Mouse (Mus musculus): ENCODE results near the gene Spata7. TPM values are rescaled to one million over a fixed set of nuclear protein-coding genes. Genes with fewer than 3 reads are reported as not detected.
"Not testable (repeated sequence)": the region's sequence is repeated elsewhere in the genome, so short reads cannot be mapped to it uniquely, and the experiment has no call there.

Gene Spata7
- polyA plus RNA-seq, 1 experiment from 2014 or later: 14.7 TPM

- Histone ChIP-seq H3K9ac (replicated peaks; ENCODE audit: low read length) (no peak overlapping the region), H3K36me3 (ENCODE audit: insufficient read depth, low read length) (no peaks in the 10 kb centered on the region), H3K27me3 (ENCODE audit: insufficient read depth, low read length) (no peaks in the 10 kb centered on the region), H3K4me1 (ENCODE audit: insufficient read depth, low read length) (no peaks in the 10 kb centered on the region), H3K4me3 (ENCODE audit: low read length) (no peak overlapping the region), H3K4me2 (replicated peaks; ENCODE audit: low read depth, low read length) (no peak overlapping the region), H3K9me3 (ENCODE audit: low read length) (no peaks in the 10 kb centered on the region), H3K27ac (ENCODE audit: low read length) (no peak overlapping the region)
- 43% methylated on average over 3 of the region's 3 CpGs for WGBS
- no peak for ATAC-seq (ENCODE audit: low FRiP score, low TSS enrichment)
These were observed 12.9 kb upstream of the Spata7 start for GRCm38 (mm10) chr12:98614910-98615508.

DNA sequence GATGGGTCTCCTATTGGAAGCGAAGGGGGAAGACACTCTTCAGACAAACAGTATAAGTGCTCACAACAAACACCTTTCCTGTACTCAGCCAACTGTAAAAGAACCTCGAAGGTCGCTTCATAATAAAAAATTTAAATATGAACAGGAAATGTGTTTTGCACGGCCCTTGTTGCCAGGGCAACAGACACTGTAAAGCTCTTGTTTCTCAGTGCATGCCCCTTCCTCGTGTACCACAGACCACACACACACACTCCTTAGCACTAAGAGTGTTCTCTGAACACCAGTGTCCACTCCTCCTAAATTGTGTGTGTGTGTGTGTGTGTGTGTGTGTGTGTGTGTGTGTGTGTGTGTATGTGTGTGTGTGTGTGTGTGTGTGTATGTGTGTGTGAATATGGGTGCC, 12.2 kb upstream of the Spata7 start:
- no peak overlapping the region for H3K4me3 ChIP-seq (ENCODE audit: low read length)
- no peak overlapping the region for H3K27ac ChIP-seq (ENCODE audit: low read length)
- no peak overlapping the region for H3K4me2 ChIP-seq (replicated peaks; ENCODE audit: low read depth, low read length)
- no peaks in the 10 kb centered on the region for H3K4me1 ChIP-seq (ENCODE audit: insufficient read depth, low read length)
- 43% methylated on average over 5 of the region's 5 CpGs for WGBS
- no peak for ATAC-seq (ENCODE audit: low FRiP score, low TSS enrichment)
- H3K9me3 ChIP-seq (ENCODE audit: low read length): no peaks in the 10 kb centered on the region
- no peak overlapping the region for H3K9ac ChIP-seq (replicated peaks; ENCODE audit: low read length)
- no peaks in the 10 kb centered on the region for H3K36me3 ChIP-seq (ENCODE audit: insufficient read depth, low read length)
- H3K27me3 ChIP-seq (ENCODE audit: insufficient read depth, low read length): no peaks in the 10 kb centered on the region

DNA sequence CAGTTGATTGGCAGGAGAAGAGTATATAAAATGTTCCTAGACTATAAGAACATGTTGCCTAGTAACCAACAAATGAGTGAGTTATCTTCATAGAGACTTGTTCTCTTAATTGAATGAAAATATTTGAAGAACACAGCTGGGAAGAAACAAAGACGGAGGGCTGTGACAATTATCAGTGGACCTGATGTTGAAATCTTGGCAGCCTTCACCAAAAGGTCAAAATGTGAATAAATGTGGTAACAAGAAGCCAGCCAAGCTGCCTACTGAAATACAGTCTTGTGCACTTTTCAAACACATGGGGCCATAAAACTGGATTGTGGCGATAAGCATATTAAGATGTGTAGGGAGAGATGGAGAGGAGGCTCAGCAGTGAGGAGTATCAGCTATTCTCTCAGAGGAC, 8.5 kb upstream of the Spata7 start:
- Histone ChIP-seq H3K9me3 (ENCODE audit: low read length) (no peaks in the 10 kb centered on the region), H3K9ac (replicated peaks; ENCODE audit: low read length) (no peak overlapping the region), H3K4me1 (ENCODE audit: insufficient read depth, low read length) (no peaks in the 10 kb centered on the region), H3K4me2 (replicated peaks; ENCODE audit: low read depth, low read length) (no peak overlapping the region), H3K4me3 (ENCODE audit: low read length) (no peak overlapping the region), H3K36me3 (ENCODE audit: insufficient read depth, low read length) (no peaks in the 10 kb centered on the region), H3K27me3 (ENCODE audit: insufficient read depth, low read length) (no peaks in the 10 kb centered on the region), H3K27ac (ENCODE audit: low read length) (no peak overlapping the region)
- ATAC-seq (ENCODE audit: low FRiP score, low TSS enrichment): no peak
- WGBS: 38% methylated on average over 2 of the region's 2 CpGs

DNA sequence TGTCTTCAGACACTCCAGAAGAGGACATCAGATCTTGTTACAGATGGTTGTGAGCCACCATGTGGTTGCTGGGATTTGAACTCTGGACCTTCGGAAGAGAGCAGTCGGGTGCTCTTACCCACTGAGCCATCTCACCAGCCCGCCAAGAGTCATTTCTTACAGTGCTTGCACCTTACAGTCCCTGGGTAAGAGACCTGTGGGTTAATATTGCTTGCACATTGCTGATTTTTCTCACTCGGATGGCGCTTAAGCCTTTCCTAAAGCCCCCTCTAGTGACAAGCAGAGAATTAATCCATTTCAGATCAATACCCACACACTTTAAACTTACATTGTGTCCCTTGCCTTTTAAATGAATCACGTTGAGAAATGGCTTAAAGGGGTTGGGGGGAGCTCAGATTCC, 7.0 kb upstream of the Spata7 start:
- H3K36me3 ChIP-seq (ENCODE audit: insufficient read depth, low read length); H3K9ac ChIP-seq (replicated peaks; ENCODE audit: low read length); H3K4me2 ChIP-seq (replicated peaks; ENCODE audit: low read depth, low read length); H3K4me1 ChIP-seq (ENCODE audit: insufficient read depth, low read length); H3K4me3 ChIP-seq (ENCODE audit: low read length); H3K27ac ChIP-seq (ENCODE audit: low read length); H3K27me3 ChIP-seq (ENCODE audit: insufficient read depth, low read length); H3K9me3 ChIP-seq (ENCODE audit: low read length); ATAC-seq (ENCODE audit: low FRiP score, low TSS enrichment): not testable (repeated sequence)
- WGBS: 41% methylated on average over 6 of the region's 6 CpGs

- H3K36me3 ChIP-seq (ENCODE audit: insufficient read depth, low read length); ATAC-seq (ENCODE audit: low FRiP score, low TSS enrichment); H3K27me3 ChIP-seq (ENCODE audit: insufficient read depth, low read length); H3K4me2 ChIP-seq (replicated peaks; ENCODE audit: low read depth, low read length); H3K27ac ChIP-seq (ENCODE audit: low read length); H3K9me3 ChIP-seq (ENCODE audit: low read length); H3K9ac ChIP-seq (replicated peaks; ENCODE audit: low read length); H3K4me3 ChIP-seq (ENCODE audit: low read length); H3K4me1 ChIP-seq (ENCODE audit: insufficient read depth, low read length): not testable (repeated sequence)
- WGBS: 91% methylated on average over 10 of the region's 10 CpGs
These were observed 4.7 kb upstream of the Spata7 start for GRCm38 (mm10) chr12:98623266-98623665.

GRCm38 (mm10) chr12:98628260-98628970, 458 bp downstream of the Spata7 start:
- H3K27me3 ChIP-seq (ENCODE audit: insufficient read depth, low read length): no peaks in the 10 kb centered on the region
- H3K9me3 ChIP-seq (ENCODE audit: low read length): peaks cover 6% of the 10 kb centered on the region
- peak overlapping the region; percentile 66 for H3K4me2 ChIP-seq (replicated peaks; ENCODE audit: low read depth, low read length)
- peaks cover 9% of the 10 kb centered on the region for H3K4me1 ChIP-seq (ENCODE audit: insufficient read depth, low read length)
- peak; percentile 94 for ATAC-seq (ENCODE audit: low FRiP score, low TSS enrichment)
- peak overlapping the region; percentile 70 for H3K9ac ChIP-seq (replicated peaks; ENCODE audit: low read length)
- peak overlapping the region; percentile 17; the same call in 1 of the 2 replicates for H3K27ac ChIP-seq (ENCODE audit: low read length)
- peak overlapping the region; percentile 71 for H3K4me3 ChIP-seq (ENCODE audit: low read length)
- H3K36me3 ChIP-seq (ENCODE audit: insufficient read depth, low read length): peaks cover 4% of the 10 kb centered on the region; the same call in 1 of the 2 replicates
- 2% methylated on average over 16 of the region's 16 CpGs for WGBS

DNA sequence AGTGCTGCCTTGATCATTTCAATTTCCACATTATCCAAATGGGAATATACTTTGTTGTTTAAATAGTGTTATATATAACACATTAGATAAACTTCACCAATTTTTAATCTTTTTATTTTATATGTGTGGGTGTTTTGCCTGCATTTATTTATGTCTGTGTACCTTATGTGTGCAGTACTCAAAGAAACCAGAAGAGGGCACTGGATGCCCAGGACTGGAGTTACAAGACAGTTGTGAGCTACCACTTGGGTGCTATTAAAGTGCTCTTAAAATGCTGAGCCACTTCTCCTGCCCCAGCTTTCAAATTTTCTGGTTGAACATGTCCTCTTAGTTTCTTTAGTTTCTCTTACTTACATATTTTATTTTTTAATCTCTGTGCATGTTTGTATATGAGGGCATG, 16.9 kb downstream of the Spata7 start:
- H3K4me2 ChIP-seq (replicated peaks; ENCODE audit: low read depth, low read length): no peak overlapping the region
- 0 out of 2 replicates have a peak, but pooled peaks cover 3% of the 10 kb centered on the region for H3K36me3 ChIP-seq (ENCODE audit: insufficient read depth, low read length)
- H3K27ac ChIP-seq (ENCODE audit: low read length): no peak overlapping the region
- ATAC-seq (ENCODE audit: low FRiP score, low TSS enrichment): no peak
- no peak overlapping the region for H3K9ac ChIP-seq (replicated peaks; ENCODE audit: low read length)
- no peaks in the 10 kb centered on the region for H3K4me1 ChIP-seq (ENCODE audit: insufficient read depth, low read length)
- H3K27me3 ChIP-seq (ENCODE audit: insufficient read depth, low read length): no peaks in the 10 kb centered on the region
- H3K4me3 ChIP-seq (ENCODE audit: low read length): no peak overlapping the region
- no peaks in the 10 kb centered on the region for H3K9me3 ChIP-seq (ENCODE audit: low read length)

DNA sequence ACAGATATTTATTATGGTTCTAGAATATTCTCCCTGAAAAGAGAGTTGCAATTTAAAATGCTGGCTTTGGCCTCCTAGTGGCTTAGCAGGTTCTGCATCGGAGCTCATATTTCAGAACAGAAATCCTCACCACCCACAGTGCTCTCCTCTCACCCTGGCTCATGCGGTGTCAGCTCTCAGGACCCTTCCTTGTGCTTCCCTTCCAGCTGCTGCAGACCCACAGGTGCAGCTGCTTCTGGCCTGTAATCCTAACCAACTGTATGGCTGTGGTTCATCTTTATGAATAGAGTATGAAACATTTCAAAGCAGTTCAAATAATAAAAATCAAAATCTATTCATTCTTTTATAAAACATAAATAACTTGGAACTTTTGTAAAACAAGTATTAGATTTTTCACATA, 28.9 kb downstream of the Spata7 start:
- Histone ChIP-seq H3K27me3 (ENCODE audit: insufficient read depth, low read length) (no peaks in the 10 kb centered on the region), H3K4me3 (ENCODE audit: low read length) (no peak overlapping the region), H3K36me3 (ENCODE audit: insufficient read depth, low read length) (0 out of 2 replicates have a peak, but pooled peaks cover 11% of the 10 kb centered on the region), H3K9me3 (ENCODE audit: low read length) (no peaks in the 10 kb centered on the region), H3K9ac (replicated peaks; ENCODE audit: low read length) (no peak overlapping the region), H3K4me1 (ENCODE audit: insufficient read depth, low read length) (no peaks in the 10 kb centered on the region), H3K27ac (ENCODE audit: low read length) (no peak overlapping the region), H3K4me2 (replicated peaks; ENCODE audit: low read depth, low read length) (no peak overlapping the region)
- WGBS: 63% methylated on average over 2 of the region's 2 CpGs
- ATAC-seq (ENCODE audit: low FRiP score, low TSS enrichment): no peak

DNA sequence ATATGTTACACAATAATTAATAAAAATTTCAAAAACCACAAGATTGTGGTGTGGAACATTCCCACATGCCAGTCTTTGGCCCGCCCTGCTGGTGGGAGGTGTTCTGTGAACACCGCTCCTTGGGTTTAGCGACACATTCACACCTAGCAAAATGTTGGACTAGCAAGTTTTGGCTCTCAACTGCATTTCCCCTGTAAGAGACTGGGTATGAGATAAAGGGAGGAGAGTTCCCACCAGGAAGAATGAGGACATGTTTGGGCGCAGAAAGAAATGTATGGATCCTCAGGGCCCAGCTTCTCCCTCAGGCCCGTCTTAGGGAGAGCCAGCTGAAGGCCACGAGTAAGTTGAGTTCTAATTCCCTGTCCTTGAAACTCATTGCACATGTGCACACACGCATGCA, 34.7 kb downstream of the Spata7 start:
- Histone ChIP-seq H3K36me3 (ENCODE audit: insufficient read depth, low read length) (0 out of 2 replicates have a peak, but pooled peaks cover 9% of the 10 kb centered on the region), H3K27me3 (ENCODE audit: insufficient read depth, low read length) (no peaks in the 10 kb centered on the region), H3K27ac (ENCODE audit: low read length) (no peak overlapping the region), H3K4me2 (replicated peaks; ENCODE audit: low read depth, low read length) (no peak overlapping the region), H3K9me3 (ENCODE audit: low read length) (no peaks in the 10 kb centered on the region), H3K4me3 (ENCODE audit: low read length) (no peak overlapping the region), H3K4me1 (ENCODE audit: insufficient read depth, low read length) (no peaks in the 10 kb centered on the region), H3K9ac (replicated peaks; ENCODE audit: low read length) (no peak overlapping the region)
- WGBS: 94% methylated on average over 7 of the region's 7 CpGs
- no peak for ATAC-seq (ENCODE audit: low FRiP score, low TSS enrichment)

- Histone ChIP-seq H3K27me3 (ENCODE audit: insufficient read depth, low read length) (no peaks in the 10 kb centered on the region), H3K9me3 (ENCODE audit: low read length) (no peaks in the 10 kb centered on the region), H3K36me3 (ENCODE audit: insufficient read depth, low read length) (peaks cover 4% of the 10 kb centered on the region; the same call in 1 of the 2 replicates), H3K9ac (replicated peaks; ENCODE audit: low read length) (no peak overlapping the region), H3K27ac (ENCODE audit: low read length) (no peak overlapping the region), H3K4me1 (ENCODE audit: insufficient read depth, low read length) (0 out of 2 replicates have a peak, but pooled peaks cover 2% of the 10 kb centered on the region), H3K4me2 (replicated peaks; ENCODE audit: low read depth, low read length) (no peak overlapping the region), H3K4me3 (ENCODE audit: low read length) (no peak overlapping the region)
- no peak for ATAC-seq (ENCODE audit: low FRiP score, low TSS enrichment)
- 60% methylated on average over 10 of the region's 10 CpGs for WGBS
These were observed 40.3 kb downstream of the Spata7 start for GRCm38 (mm10) chr12:98668132-98668814.
